Mouse (Mus musculus) lung, postnatal 4 days (tissue): Measurements from ENCODE around the gene Aldh16a1.
"Not testable (repeated sequence)": the region's sequence is repeated elsewhere in the genome, so short reads cannot be mapped to it uniquely, and the experiment has no call there.

ENCODE experiments used
- DNase-seq, 2 experiments: peaks; one replicate each; pipeline ENCODE4 v3.0.0; 2021

Aldh16a1 gene

GRCm38 (mm10) chr7:45155590-45155989, 1.2 kb upstream of the Aldh16a1 start:
- no peak for DNase-seq

DNA sequence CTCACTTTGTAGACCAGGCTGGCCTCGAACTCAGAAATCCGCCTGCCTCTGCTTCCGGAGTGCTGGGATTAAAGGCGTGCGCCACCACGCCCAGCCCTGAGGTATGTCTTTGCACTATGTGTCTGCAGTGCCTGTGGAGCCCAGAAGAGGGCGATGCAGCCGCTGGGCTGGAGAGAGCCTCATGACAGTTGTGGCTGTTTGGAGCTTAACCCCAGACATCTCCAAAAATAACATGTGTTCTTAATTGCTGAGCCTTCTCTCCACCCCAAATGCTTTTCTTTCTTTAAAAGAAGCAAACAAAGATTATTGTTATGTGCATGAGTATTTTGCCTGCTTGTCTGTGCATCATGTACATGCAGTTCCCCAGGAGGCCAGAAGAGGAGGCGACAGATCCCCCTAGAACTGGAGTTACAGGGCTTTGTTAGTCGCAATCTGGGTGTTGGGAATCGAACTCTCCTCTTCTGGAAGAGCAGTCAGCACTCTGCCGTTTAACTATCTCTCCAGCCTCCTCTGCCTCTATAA, 670 bp upstream of the Aldh16a1 start:
- DNase-seq = peak; percentile 75 to 77

DNA sequence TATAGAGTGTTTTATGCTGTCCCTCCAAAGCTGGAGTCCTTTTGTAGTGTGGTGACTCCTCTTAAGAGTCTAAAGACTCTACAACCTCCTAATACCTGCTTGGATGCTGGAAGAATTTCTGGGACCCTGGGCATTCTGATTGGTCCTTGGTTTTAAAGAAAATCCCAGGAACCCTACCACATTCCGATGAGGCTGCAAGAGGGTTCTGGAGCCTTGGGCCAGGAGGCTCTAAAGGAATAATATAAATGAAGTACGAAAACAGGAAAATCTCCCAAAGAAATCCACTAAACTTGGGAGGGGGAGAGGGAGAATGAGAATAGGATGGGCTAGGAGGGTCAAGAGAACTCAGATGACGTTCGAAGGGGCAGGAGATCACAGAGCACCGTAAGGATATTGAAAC, 798 bp downstream of the Aldh16a1 start:
- no peak for DNase-seq

DNA sequence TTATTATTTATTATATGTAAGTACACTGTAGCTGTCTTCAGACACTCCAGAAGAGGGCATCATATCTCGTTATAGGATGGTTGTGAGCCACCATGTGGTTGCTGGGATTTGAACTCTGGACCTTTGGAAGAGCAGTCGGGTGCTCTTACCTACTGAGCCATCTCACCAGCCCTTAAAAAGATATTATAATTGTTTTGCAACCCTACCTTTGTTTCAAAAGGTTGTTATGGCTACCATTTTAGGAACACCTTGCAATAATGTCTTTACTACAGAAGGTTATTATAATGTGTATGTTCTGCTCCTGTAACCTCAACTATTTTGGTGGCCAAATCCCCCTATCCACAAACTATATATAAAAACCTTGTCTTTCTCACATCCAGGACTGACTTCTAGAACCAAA, 1.3 kb downstream of the Aldh16a1 start:
- not testable (repeated sequence) for DNase-seq

- DNase-seq = peak; percentile 46 to 84
Measured at GRCm38 (mm10) chr7:45151303-45151702, 3.1 kb downstream of the Aldh16a1 start.

- no peak for DNase-seq
Measured at GRCm38 (mm10) chr7:45150321-45150720, 4.1 kb downstream of the Aldh16a1 start.

DNA sequence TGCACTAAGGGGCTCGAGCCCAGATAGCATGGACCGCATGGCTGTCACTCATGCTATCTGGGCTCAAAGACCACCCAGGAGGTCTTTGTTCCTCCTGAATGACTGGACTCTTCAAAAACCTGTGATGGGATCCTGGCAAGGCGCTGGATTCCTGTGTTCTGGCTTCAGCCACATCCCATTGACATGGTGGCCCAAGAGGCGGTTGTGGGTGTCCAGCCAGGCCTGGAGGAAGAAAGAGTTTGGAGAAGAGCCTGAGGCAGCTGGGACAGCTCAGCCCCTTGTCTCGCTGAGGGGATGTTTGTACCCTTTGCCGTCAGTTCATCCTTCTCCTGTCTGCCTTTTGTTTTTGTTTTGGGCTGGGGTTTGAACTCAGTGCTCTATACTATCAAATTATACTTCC, 4.8 kb downstream of the Aldh16a1 start:
- DNase-seq = peak; percentile 38 to 73

DNA sequence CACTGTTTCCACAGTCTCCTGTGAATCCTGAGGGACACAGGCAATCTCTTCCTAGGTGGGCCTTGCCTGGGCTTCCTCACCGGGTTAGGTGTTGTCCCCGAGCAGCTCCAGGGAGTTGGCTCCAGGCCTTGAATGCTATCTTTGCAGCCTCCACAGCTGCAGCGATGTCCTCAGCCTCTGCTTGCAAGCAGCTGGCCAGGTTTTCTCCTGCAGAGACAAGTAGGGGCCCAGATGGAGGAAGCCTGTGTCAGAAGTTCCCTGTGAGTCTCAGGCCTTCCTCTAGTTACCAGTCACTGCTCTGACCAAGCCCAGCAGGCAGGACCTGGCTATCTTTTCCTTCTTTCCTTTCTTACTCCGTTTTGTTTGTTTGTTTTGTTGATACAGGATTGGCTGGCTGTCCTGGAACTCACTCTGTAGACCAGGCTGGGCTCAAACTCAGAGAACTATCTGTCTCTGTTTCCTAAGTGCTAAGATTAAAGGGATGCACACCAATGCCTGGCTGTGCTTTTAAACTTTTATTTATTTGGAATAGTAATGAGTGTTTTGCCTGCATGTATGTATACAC, 5.8 kb downstream of the Aldh16a1 start:
- no peak for DNase-seq

GRCm38 (mm10) chr7:45147899-45148298, 6.5 kb downstream of the Aldh16a1 start:
- DNase-seq = no peak

DNA sequence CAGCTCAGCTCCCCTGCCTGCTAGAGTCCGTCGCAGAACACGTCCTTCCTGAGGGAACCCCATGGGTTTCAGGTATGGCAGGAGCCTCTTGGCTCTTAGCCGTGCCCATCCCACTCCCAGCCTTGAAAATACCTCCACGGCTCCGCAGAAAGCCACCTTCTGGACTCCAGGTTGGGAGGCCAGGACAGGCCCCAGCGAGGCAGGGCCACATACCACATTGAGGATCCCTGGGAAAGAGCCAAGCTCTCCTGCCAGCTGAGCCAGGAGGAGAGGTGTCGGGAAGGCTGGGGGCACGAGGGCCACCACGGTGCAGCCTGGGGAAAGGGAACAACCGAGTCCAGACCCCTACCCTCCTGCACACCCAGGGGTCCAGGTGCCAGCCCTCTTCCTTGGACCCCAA, 7.1 kb downstream of the Aldh16a1 start:
- DNase-seq = no peak

DNA sequence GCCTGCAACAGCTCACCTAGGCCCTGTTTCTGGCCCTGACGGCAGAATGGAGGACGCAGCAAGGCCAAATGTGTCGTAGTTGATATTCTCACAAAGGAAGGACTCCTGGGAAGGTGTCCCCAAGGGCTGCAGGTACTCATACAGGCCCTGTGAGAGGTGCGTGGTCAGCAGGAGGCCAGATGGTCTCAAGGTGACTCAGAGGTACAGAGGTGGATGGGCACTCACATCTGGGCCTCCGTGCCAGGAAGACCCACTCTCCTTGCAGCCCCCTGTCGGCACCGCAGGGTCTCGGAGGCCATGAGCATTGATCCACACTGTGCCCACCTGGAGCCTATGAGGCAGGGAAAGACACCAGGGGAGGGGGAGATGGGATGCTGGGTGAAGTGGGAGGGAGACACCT, 8.9 kb downstream of the Aldh16a1 start:
- DNase-seq = peak in 1 of 2 experiments; percentile 15

DNA sequence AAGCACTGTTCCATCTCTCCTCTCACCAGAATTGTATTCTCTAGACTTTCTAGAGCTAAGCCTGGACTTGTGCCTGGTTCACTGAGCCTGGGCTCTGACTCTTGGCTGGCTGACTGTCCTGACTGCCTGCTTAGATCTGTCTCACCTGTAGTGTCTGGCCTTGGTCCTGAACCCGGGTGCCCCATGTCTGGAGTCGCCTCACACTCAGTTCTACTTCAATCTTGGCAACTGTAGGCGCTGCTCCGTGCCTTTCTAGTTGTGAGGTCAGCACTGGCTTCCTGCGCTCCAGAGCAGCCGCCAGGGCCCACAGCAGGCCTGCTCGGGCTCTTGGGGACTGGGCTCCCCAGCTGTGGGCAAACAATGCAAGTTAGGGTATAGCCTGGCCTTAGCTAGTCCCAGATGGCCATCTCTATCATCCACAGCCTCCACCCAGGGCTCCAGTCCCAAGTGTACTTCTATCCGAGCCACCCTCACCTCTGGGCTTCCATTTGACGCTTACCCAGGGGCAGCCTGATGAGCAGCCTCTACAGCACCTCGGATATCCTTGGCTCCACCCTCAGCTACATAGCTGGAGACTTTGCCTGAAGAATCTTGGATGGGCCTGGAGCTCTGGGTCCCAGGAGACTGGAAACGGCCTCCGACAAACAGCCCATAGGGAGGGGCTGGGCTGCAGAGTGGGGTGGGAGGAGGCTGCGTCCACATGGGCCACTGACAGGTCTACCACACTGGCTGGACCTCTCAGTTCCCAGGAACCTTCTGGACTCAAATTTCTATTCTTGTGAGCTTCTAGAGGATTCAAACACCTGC, 9.8 kb downstream of the Aldh16a1 start:
- DNase-seq = peak in 1 of 2 experiments; percentile 39

- DNase-seq = no peak
Measured at GRCm38 (mm10) chr7:45141914-45142313, 12.5 kb downstream of the Aldh16a1 start.

GRCm38 (mm10) chr7:45141319-45141718, 13.1 kb downstream of the Aldh16a1 start:
- DNase-seq = no peak

- peak in 1 of 2 experiments; percentile 67 for DNase-seq
Measured at GRCm38 (mm10) chr7:45139904-45140723, 14.3 kb downstream of the Aldh16a1 start.

DNA sequence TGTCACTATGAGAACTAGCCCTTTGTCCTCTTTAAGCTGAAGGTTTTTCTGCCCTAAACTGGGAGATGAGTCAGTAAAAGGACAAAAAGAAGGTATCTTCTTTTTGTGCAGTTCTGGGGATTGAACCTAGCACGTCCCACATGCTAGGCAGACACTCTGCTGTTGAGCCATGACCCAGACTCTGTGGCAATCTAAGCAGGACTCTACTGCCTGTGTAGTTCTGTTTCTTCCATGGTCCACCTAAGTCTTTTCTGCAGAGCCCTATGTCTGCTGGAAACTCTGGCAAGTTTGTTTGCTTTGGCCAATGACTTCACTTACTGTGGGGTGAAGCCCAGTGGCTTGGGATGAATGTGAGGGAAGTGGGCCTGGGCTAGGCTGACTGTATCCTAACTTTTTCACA, 16.0 kb downstream of the Aldh16a1 start:
- DNase-seq = no peak

- no peak for DNase-seq
Measured at GRCm38 (mm10) chr7:45137171-45138006, 17.0 kb downstream of the Aldh16a1 start.

GRCm38 (mm10) chr7:45135993-45136567, 18.3 kb downstream of the Aldh16a1 start, which contains the start of the genes Gm45713 and Flt3l:
Gene Gm45713 (minus strand): TSS chr7:45136231.
Gene Flt3l (minus strand): TSS chr7:45136432.
- DNase-seq = peak; percentile 91 to 95

GRCm38 (mm10) chr7:45135370-45135769, 19.0 kb downstream of the Aldh16a1 start:
- no peak for DNase-seq

DNA sequence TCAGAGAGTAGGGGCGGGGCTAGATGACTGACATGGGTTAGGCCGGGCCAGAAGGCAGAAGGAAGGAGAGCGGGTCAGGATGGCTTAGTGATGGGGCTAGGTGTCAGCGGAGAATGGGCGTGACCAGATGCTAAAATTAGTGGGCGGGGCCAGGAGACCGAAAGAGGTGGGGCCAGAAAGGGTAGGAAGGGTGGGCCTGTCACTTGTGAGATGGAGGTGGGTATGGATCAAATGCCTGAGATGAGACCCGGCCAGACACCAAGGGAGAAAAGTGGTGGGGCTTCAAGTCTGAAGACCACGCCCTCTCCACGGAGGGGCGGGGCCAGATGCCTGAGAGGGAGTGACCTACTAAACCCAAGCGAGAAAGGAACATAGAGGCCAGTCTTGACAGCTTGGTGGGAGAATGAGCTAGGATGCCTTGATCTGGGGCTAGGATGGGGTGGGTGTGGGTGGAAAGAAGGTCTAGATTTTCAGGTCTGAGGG, 19.8 kb downstream of the Aldh16a1 start:
- DNase-seq = peak; percentile 68 to 69

DNA sequence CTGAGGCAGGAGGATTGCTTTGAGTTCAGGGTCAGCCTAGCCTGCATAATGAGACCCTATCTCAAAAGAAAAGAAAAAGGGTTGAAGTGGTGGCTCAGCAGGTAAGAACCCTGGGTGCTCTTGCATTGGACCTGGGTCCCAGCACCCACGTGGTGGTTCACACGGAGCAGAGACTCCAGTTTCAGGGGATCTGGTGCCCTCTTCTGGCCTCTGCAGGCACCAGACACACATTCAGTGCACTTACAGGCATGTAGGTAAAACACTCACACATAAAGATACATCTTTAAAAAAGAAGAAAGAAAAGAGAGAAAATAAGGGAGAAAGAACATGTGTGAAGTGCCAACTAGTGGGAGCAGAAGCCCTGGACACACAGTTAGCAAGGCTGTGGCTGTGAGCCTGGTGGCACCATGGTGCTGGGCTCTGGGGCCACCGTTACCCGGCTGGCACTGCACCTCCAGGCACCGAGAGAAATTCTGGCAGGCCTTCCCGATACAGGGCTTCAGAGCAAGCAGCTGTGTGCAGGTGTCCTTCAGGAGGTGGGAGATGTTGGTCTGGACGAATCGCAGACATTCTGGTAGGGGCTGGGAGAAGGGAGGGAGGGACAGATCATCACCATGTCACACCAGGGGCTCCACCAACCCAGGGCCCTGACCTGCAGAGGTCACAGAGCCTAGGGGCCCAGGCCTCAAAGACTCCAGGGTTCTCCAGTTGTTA, 20.8 kb downstream of the Aldh16a1 start:
- DNase-seq = no peak
